Mouse (Mus musculus): Measurements from ENCODE around the gene Qser1.

Qser1 gene

DNA sequence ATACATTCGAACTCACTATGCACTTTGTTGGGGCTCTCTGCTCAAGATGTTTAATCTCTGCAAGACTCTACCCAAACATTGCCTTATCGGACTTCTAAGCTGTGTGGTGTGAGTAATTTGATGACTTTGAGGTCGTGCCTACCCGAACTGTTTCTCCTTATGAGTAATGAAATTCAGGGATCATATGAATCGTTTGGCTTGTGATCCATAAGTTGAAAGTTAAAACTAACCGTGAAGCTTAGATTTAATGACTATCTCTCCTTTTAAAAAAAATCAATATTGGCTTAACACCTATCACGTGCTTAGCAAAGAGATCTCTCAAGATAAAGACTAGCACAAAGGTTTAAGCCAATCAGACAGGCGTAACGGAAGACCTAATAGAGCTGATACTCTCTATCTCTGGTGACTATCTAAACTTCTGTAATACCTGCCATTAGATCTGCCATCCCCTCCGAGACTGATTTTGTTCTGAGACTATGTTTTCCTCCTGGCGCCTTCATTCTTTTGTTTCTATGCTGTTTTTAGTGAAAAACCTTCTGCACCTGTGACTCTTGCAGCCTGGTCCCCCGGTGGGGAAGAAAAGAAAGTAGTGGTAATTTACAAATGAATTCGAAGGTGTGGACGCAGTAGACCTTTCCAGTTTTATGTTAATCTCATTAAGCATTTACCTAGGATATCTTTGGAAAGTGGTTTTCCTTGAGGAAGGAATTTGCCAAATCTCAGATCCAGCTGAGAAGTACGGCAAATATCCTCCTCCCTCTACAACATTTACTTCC is 1.2 kb upstream of the Qser1 start:
- peak; percentile 6 for DNase-seq

DNA sequence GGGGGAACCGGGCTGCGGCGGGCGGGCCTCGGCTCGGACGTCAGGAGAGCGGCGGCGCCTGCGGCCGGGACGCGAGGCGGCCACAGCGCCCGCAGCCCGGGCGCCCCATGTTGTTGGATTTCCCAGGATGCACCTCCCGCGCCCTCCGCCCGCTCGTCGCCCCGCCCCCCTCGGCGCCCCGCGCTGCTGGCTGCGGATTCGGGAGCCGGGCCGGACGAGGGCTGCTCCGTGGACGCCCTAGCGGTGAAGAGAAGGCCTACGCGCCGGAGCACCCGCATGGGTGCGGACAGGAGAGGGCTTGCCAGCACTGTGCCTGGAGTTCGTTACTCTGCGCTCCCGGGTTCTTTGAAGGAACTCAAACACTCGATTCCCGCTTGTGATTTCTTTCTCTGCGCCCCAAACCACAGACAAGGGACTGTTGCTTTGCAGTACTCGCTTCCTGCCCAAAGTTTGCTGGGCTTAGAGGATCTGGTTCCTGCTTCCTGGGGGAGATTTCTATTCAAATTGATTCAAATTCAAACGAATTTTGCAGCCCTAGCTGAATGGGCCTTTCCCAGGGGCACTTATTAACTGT is 393 bp upstream of the Qser1 start:
- DNase-seq, result peak; percentile 92

GRCm38 (mm10) chr2:104815561-104816370 is 794 bp downstream of the Qser1 start:
- peak; percentile 47 for DNase-seq

GRCm38 (mm10) chr2:104814181-104814951 is 2.2 kb downstream of the Qser1 start:
- DNase-seq, result no peak

DNA sequence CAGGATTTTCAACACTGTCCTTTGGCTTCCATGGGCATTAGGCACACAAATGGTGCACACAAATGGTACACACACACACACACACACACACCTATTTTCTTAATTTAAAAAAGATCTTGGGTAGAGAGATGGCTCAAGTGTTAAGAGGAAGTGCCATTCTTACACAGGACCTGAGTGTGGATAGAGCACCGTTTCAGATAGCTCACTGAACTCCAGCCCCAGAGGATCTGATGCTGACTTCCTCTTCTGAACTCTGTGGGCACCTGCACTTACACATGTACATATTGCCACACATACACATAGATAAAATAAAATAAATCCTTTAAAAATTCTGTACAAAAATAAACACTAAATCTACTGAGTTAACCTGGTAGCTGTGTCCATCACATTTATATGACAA is 11.1 kb downstream of the Qser1 start:
- DNase-seq, result no peak

- no peak for DNase-seq
Measured at GRCm38 (mm10) chr2:104774763-104775162, 41.8 kb downstream of the Qser1 start.

- DNase-seq, result no peak
Measured at GRCm38 (mm10) chr2:104768697-104769096, 47.9 kb downstream of the Qser1 start.

- no peak for DNase-seq
Measured at GRCm38 (mm10) chr2:104764018-104764417, 52.5 kb downstream of the Qser1 start.

- no peak for DNase-seq
Measured at GRCm38 (mm10) chr2:104763134-104763703, 53.3 kb downstream of the Qser1 start.

DNA sequence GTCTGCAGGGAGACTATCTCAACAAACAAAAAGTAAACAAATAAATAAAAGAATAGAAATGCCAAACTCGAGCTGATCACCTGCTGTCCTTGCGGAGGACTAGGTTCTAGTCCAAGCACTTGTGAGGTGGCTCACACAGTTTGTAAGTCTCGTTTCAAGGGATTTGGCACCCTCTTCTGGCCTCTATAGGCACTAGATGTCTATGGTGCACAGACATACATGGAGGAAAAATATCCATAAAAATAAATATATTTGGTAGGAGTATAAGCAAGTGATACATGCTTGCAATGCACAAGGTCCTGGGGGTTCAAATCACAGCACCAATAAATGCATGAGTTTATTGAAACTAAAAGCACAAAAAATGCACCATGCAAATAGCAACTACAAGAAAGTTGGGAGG is 65.9 kb downstream of the Qser1 start:
- no peak for DNase-seq

DNA sequence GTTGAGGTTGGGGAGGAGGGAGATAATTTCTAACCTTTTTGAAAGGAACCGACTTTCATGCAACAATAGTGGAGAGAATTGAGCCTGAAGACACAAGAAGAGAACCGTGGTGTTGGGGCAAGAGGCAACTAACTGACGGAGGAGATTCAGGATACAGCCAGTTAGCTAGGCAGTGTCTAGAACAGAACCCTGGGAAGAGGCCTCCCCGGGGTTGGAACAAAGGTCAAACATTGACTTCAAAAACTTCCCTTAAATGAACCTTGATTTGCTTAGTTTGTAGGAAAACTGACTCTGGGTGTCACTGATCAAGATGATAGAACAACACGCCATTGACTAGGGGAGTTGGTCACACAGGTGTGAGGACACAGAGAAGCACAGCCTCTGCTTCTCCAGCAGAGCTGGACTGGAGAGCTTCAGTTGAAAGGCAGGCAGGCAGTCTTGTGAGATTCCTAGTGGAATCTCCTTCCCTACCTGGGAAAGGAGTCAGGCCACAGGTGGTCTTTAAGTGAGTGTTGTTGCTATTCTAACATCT is 67.8 kb downstream of the Qser1 start:
- no peak for DNase-seq

GRCm38 (mm10) chr2:104746251-104746650 is 70.3 kb downstream of the Qser1 start:
- DNase-seq, result no peak

DNA sequence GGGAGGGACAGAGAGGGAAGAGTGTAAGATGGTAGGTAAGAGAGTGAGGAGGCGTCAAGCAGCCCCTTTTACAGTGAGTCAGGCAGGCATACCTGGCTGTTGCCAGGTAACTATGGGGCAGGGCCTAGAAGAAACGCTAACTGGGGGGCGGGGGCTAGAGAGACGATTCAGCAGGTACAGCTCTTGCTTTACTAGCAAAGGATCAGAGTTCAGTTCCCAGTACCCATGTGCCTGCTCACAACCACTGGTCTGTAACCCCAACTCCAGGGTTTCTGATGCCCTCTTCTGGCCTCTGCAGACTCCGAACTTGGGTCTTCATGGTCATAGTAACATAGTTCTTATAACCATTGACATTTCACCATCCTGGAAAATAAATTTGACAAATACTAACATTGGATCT is 72.6 kb downstream of the Qser1 start:
- DNase-seq, result no peak

DNA sequence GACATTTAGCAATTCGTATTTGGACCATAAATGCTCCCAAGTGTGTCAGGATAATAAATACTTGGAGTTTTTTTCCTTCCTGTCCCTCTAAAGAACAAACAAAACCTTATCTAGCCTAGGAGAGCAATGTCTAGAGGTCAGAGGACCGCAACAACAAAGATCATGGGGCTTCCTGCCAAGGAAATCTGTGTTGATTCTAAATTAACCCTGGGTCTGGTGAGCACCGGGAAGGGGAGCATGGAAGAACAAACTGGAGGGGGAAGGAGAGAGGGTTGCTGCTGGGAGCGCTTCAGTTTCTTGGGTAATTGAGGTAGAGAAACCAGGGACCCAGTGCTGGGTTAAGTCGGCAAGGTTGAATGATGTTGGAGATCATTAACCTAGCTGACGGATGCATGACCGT is 73.4 kb downstream of the Qser1 start:
- DNase-seq, result peak; percentile 54

GRCm38 (mm10) chr2:104742741-104743064 is 73.9 kb downstream of the Qser1 start, which contains the start of gene Depdc7:
TSS of gene Depdc7 (minus strand) at chr2:104742878.
- peak; percentile 95 for DNase-seq

DNA sequence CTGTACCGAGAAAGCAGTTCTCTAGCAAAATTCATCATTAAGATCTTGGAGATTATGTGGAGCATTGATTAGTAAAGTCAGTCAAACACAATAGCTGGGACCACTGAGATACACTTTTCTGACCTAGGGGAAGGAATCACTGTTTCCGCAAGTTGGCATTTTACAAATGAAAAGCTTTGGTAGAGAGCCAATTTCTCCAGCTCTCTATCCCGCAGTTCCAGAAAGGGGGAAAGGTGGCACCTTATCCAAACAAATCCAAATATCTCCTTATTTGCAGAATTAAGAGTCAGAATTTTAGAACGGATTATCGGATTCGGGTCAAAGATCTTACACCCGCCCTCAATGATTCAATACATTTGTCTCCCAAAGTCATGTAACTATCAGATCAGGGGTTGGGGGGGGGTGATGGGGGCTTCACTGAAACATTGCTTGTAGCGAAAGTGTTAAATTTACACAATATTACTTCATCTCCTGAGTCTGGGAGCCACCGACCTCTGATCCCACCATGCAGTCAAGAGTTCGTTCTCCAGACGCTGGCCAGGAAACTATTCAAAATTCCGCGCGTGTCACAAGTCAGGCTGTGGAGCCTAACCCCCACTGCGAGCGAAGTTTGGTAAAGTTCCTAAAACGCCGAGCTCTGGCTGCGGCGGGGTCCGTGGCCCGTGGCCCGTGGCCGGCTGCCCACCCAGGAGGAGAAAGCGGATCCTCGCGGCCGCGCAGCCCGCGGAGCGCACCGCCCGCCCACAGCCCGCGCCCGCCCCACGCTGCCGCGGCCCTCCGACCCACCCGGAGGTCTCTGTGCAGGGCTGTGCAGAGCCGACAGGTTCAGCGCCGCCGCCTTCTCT is 74.4 kb downstream of the Qser1 start:
- no peak for DNase-seq

DNA sequence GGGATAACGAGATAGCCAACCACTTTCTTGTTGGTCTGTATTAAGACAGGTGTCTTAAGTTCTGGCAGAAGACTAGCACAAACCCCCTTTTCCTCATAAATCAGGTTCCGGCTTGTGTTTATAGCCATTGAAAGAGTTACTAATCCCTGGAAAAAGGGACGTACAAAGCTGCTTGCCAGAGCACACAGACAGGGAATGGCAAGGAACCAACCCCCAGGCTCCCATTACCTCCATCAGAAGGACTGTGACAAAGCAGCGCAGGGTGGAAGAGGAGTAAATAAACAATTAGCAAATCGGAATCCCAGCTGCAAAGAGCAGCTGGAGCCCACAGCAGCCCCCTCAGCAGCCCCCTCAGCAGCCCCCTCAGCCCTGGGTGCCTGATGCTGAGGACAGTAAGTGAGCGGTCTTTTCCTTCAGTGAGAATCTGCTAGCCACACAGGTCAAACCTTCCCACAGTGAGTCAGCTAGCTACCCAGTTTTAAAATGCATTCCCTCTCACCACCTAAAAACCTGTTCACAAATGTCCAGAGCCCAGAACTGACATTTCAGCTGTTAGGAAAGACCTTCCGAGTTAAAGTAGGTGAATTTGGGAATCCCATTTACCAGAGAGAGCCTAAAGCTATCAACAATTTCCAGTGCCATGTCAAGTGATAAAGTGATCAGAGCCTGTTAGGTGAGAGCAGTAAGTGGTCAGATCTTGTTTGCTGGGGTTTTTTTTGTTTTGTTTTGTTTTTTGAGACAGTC is 75.4 kb downstream of the Qser1 start:
- DNase-seq, result no peak

- DNase-seq, result no peak
Measured at GRCm38 (mm10) chr2:104740248-104740949, 76.2 kb downstream of the Qser1 start.

DNA sequence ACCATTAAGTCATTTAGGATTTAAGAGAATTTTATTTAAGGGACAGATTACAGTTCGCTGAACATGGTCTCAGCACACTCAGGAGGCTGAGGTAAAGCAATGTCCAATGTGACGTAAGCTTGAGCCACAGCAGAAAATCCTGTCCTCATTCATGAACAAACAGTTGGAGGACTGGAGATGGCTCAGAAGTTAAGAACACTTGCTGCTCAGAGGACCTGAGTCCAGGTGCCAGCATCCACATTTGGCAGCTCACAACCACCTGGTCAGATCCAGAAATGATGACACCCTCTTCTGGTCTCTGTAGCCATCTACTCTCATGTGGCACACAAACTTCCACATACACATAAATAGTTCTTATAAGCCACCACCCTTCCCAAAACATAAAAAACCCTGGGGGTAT is 76.9 kb downstream of the Qser1 start:
- no peak for DNase-seq

- DNase-seq, result no peak
Measured at GRCm38 (mm10) chr2:104736241-104736640, 80.3 kb downstream of the Qser1 start.
